Mouse (Mus musculus): Measurements from ENCODE around the gene Uqcrc2. TPM values are rescaled to one million over a fixed set of nuclear protein-coding genes. Genes with fewer than 3 reads are reported as not detected.

The Uqcrc2 gene
- polyA plus RNA-seq, 1 experiment: 211 TPM

DNA sequence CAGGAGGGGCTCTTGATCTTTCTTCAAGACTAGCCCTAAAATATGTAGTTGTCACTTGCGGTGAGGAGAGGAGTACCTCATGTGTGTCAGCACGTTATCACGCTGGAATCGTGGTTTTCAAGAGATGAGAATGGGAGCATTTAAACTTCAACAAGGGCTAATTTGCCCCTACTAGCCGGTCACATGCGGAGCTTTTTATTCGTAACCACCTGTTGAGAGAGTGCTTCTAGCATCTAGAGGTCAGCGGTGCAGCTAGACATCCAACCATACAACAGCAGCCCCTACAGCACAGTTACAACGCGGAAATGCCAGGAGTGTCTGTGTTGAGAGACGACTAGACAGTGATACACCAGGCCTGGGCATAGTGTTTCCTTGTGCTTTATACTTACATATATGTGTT lies 845 bp downstream of the Uqcrc2 start:
- TF ChIP-seq POLR2A (IDR thresholded peaks at IDR 0.05; ENCODE audit: extremely low read depth, insufficient read depth, low read length) (no peak), CTCF (IDR thresholded peaks at IDR 0.05; ENCODE audit: extremely low read depth, insufficient read depth, low read length) (no peak)
- peak overlapping the region; percentile 85 for H3K4me3 ChIP-seq (ENCODE audit: insufficient read depth, low read length)
- peak overlapping the region; percentile 75; the same call in 1 of the 2 replicates for H3K27ac ChIP-seq (ENCODE audit: insufficient read depth, low read length)
- 0 out of 2 replicates have a peak, but pooled peaks cover 1% of the 10 kb centered on the region for H3K4me1 ChIP-seq (ENCODE audit: control insufficient read depth, insufficient read depth, low read length)

DNA sequence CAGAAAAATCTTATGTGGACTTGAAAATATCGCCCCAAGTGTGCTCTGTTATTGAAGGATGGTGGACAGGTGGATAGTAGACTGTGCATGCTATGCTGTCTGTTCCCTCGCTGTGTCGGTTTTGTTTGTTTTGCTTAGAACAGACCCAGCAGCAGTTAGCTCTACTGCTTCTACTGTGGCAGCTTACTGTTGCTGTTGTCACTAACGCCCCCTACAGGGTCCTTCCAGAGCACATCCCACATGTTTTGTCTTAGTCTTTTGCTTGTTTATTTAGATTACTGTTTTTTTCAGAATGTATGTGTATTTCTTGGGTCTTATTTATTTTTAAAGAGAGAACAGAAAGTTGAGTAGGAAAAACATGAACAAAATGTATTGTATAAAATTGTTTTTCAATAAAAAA lies 8.2 kb downstream of the Uqcrc2 start:
- Histone ChIP-seq H3K4me3 (ENCODE audit: insufficient read depth, low read length) (no peak overlapping the region), H3K4me1 (ENCODE audit: control insufficient read depth, insufficient read depth, low read length) (no peaks in the 10 kb centered on the region; the same call in 1 of the 2 replicates), H3K27ac (ENCODE audit: insufficient read depth, low read length) (no peak overlapping the region)
- TF ChIP-seq CTCF (IDR thresholded peaks at IDR 0.05; ENCODE audit: extremely low read depth, insufficient read depth, low read length) (no peak), POLR2A (IDR thresholded peaks at IDR 0.05; ENCODE audit: extremely low read depth, insufficient read depth, low read length) (no peak)

DNA sequence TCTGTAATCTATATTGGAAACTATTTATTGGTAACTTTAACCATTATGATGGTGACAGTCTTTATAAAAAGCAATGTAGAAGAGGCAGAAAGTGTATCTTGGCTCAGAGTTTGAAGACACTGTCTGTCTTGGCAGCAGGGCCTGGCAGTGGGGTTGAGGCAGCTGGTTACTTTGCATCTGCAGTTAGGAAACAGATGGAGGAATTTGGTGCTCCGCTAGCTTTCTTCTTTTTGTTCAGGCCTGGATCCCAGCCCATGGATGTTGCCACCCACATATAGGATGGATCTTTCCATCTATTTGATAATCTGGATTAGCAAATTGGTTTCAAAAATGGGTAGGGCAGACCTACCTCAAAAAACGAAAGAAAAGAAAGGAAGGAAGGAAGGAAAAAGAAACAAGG lies 12.9 kb downstream of the Uqcrc2 start:
- Histone ChIP-seq H3K27ac (ENCODE audit: insufficient read depth, low read length) (no peak overlapping the region), H3K4me3 (ENCODE audit: insufficient read depth, low read length) (no peak overlapping the region), H3K4me1 (ENCODE audit: control insufficient read depth, insufficient read depth, low read length) (no peaks in the 10 kb centered on the region; the same call in 1 of the 2 replicates)
- no peak for TF ChIP-seq CTCF (IDR thresholded peaks at IDR 0.05; ENCODE audit: extremely low read depth, insufficient read depth, low read length)
- TF ChIP-seq POLR2A (IDR thresholded peaks at IDR 0.05; ENCODE audit: extremely low read depth, insufficient read depth, low read length): no peak

DNA sequence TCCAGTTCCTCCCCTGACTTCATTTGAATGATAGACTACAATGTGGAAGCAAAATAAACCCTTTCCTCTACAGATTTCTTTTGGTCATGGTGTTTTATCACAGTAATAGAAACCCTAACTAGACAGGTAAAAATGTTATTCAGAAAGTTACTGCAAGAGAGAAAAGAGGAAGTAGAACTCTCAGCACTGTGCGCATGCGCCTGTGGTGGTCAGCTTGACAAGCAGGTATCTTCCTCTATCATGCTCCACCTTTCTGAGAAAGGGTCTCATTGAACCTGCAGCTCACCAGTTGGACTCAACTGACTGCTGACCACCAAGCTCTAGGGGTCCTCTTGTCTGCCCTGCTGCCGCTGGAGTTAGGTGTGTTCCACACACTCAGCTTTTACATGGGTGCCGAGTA lies 27.1 kb downstream of the Uqcrc2 start:
- no peak for TF ChIP-seq CTCF (IDR thresholded peaks at IDR 0.05; ENCODE audit: extremely low read depth, insufficient read depth, low read length)
- no peak for TF ChIP-seq POLR2A (IDR thresholded peaks at IDR 0.05; ENCODE audit: extremely low read depth, insufficient read depth, low read length)
- Histone ChIP-seq H3K4me3 (ENCODE audit: insufficient read depth, low read length) (no peak overlapping the region), H3K27ac (ENCODE audit: insufficient read depth, low read length) (no peak overlapping the region), H3K4me1 (ENCODE audit: control insufficient read depth, insufficient read depth, low read length) (no peaks in the 10 kb centered on the region)

DNA sequence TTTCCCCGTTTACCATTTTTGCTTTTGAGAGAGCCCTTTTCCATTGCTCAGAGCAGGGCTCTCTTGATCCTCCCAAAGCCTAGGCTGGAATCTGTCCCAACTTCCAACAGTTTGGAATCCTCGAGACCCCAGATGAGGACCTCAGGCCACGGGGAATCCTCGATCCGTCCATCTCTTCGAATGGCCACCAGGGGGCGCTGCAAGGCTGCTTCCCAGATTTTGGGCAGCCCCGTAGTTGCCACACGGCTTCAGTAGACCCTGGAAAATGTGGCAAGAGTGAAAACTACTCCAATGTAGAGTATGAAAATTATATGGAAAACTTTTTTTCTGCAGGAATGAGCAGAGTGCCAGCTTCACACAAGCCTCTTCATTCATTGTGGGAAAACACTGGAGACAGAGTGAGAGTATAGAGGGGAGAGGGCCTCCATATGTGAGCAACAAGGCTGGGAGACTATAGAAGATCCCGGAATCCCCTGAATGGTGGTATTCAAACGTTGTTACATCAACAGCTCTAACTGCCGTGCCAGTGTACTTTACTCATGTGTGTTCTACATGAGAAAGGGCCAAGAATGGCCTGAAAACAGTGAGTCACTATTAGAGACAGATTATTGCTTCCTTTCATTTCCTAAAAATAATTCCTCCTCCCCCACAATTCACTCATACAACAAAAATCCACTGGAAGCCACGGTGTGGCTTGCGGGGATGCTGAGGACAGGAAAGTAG lies 35.3 kb downstream of the Uqcrc2 start, which contains the start of gene Pdzd9:
Gene Pdzd9, minus strand, starts transcription at position 191 of the 723 bp plus-strand sequence.
- TF ChIP-seq CTCF (IDR thresholded peaks at IDR 0.05; ENCODE audit: extremely low read depth, insufficient read depth, low read length) (peak; percentile 78), POLR2A (IDR thresholded peaks at IDR 0.05; ENCODE audit: extremely low read depth, insufficient read depth, low read length) (no peak)
- H3K27ac ChIP-seq (ENCODE audit: insufficient read depth, low read length): no peak within 1 kb of the TSS
- H3K4me3 ChIP-seq (ENCODE audit: insufficient read depth, low read length): no peak within 1 kb of the TSS
- no peaks in the 10 kb centered on the region for H3K4me1 ChIP-seq (ENCODE audit: control insufficient read depth, insufficient read depth, low read length)

DNA sequence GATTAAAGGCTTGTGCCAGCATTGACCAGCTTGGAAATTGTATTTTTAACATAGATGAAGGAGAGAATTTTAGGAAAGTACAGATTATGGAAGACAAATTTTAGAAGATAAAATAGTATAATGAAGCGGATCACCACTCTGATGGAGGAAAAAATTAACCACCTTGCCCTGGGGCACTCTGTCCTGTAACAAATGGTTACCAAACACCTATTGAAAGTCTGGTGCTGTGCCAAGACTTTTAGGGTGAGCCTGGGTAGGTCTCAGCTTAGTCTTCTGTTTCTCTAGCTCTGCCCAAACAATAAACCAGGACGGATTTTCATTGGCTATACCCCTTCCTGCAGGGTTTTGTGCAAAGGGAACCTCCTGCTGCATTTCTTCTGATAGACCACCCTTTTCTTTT lies 36.3 kb downstream of the Uqcrc2 start:
- no peak for TF ChIP-seq CTCF (IDR thresholded peaks at IDR 0.05; ENCODE audit: extremely low read depth, insufficient read depth, low read length)
- H3K27ac ChIP-seq (ENCODE audit: insufficient read depth, low read length): no peak overlapping the region
- no peaks in the 10 kb centered on the region for H3K4me1 ChIP-seq (ENCODE audit: control insufficient read depth, insufficient read depth, low read length)
- H3K4me3 ChIP-seq (ENCODE audit: insufficient read depth, low read length): no peak overlapping the region

DNA sequence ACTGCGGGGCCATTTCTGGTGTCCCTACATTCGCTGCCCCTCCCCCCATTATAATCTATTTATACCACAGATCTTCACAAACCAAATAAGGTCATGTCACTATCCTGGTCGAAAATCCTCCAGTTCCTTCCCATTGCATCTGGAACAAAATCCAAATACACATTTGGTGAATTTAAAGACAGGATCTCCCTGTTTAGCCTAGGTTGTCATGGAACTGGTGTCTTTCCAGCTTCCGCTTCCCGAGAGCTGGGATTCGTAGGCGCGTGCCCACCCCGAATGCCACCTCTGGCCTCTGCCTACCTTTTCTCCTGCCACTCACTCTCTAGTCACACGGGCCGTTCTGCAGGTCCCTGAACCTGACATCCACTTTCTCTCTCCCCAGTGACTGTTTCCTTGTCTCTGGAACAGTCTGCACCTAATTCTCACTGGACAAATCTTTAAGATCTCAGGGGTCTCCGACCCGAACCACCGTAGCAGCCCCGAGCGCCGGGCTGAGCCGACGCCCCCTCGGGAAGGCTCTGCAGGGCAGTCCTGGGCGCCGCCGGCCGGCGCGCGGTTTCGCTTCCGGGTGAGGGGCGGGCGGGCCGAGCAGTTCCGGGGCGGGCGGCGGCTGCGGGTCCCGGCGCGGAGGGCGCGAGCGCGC lies 42.1 kb downstream of the Uqcrc2 start, which contains the start of gene Mosmo:
Gene Mosmo, plus strand, starts transcription at position 618 of the 643 bp plus-strand sequence.
- Histone ChIP-seq H3K4me3 (ENCODE audit: insufficient read depth, low read length) (peak within 1 kb of the TSS; percentile 66), H3K27ac (ENCODE audit: insufficient read depth, low read length) (peak within 1 kb of the TSS; percentile 7), H3K4me1 (ENCODE audit: control insufficient read depth, insufficient read depth, low read length) (peaks cover 2% of the 10 kb centered on the region; the same call in 1 of the 2 replicates)
- TF ChIP-seq CTCF (IDR thresholded peaks at IDR 0.05; ENCODE audit: extremely low read depth, insufficient read depth, low read length) (no peak), POLR2A (IDR thresholded peaks at IDR 0.05; ENCODE audit: extremely low read depth, insufficient read depth, low read length) (0 out of 2 replicates have a peak, but pooled peaks have one; percentile 24)

DNA sequence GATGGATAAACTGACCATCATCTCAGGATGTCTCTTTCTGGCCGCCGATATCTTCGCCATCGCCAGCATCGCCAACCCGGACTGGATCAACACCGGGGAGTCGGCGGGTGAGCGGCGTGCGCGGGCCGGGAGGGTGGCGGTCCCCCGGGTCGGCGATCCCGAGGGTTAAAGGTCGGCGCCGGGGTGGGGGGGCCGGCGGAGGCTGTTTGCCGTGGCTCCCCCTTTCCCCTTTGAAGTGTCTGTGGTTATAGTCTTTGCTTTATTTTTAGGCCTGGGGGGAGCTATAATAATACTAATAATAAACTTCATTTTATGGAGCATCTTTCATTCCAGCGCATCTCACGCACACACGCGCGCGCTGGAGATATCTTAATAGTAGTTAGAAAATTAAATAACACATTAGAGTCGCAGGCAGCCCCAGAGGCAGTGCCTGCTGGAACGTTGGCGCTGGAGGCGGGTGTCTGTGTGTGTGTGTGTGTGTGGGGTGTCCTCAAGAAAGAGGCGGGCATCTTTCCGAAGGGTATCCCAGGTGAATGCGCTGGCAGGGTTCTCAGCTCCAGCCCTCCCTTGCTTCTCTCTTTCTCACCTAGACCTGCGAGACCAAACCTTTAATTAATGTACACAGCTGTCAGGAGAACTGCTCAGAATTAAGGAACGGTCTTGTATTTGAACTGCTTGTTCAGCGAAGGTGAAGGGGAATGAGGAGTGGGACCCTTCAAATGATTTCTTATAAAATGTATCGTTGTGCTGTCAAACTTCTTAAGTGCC lies 43.0 kb downstream of the Uqcrc2 start:
- TF ChIP-seq POLR2A (IDR thresholded peaks at IDR 0.05; ENCODE audit: extremely low read depth, insufficient read depth, low read length): no peak
- no peak for TF ChIP-seq CTCF (IDR thresholded peaks at IDR 0.05; ENCODE audit: extremely low read depth, insufficient read depth, low read length)
- Histone ChIP-seq H3K4me3 (ENCODE audit: insufficient read depth, low read length) (peak overlapping the region; percentile 66), H3K27ac (ENCODE audit: insufficient read depth, low read length) (no peak overlapping the region), H3K4me1 (ENCODE audit: control insufficient read depth, insufficient read depth, low read length) (peaks cover 2% of the 10 kb centered on the region; the same call in 1 of the 2 replicates)

DNA sequence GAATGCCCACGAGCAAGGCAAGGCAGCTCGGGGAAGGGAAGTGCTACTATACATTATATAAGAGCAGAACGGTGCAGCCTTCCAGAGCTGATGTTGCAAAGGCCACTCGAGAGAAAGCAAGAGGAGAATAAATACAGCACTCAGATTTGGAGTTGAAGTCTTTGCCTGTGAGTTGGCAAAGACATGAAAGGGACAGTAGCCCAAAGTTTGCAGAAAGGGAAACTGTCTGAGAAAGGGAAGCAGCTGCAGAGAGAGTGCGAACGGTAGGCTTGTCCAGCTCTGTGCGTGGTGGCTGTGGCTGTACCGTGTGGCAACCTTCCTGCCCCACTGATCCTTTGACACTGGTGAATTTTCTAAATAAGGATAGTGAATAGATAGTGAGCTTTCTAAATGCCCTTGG lies 44.0 kb downstream of the Uqcrc2 start:
- Histone ChIP-seq H3K4me1 (ENCODE audit: control insufficient read depth, insufficient read depth, low read length) (peaks cover 2% of the 10 kb centered on the region; the same call in 1 of the 2 replicates), H3K27ac (ENCODE audit: insufficient read depth, low read length) (no peak overlapping the region), H3K4me3 (ENCODE audit: insufficient read depth, low read length) (peak overlapping the region; percentile 66; the same call in 1 of the 2 replicates)
- TF ChIP-seq CTCF (IDR thresholded peaks at IDR 0.05; ENCODE audit: extremely low read depth, insufficient read depth, low read length): no peak
- TF ChIP-seq POLR2A (IDR thresholded peaks at IDR 0.05; ENCODE audit: extremely low read depth, insufficient read depth, low read length): no peak
